Mouse (Mus musculus) testis, postnatal 10 days (tissue): ENCODE data around the gene Olfr127.
"Not testable (repeated sequence)": the region's sequence is repeated elsewhere in the genome, so short reads cannot be mapped to it uniquely, and the experiment has no call there.

Source experiments
- DNase-seq: peaks from one replicate; pipeline ENCODE4 v3.0.0; 2021; ENCODE audit warnings: low spot score

The Olfr127 gene

GRCm38 (mm10) chr17:37900137-37900536, at the start of gene Olfr127:
TSS of gene Olfr127 (plus strand) at chr17:37900437.
- DNase-seq: no peak

- DNase-seq: no peak
Observed at GRCm38 (mm10) chr17:37863901-37864300, 36.3 kb upstream of the Olfr127 start.

DNA sequence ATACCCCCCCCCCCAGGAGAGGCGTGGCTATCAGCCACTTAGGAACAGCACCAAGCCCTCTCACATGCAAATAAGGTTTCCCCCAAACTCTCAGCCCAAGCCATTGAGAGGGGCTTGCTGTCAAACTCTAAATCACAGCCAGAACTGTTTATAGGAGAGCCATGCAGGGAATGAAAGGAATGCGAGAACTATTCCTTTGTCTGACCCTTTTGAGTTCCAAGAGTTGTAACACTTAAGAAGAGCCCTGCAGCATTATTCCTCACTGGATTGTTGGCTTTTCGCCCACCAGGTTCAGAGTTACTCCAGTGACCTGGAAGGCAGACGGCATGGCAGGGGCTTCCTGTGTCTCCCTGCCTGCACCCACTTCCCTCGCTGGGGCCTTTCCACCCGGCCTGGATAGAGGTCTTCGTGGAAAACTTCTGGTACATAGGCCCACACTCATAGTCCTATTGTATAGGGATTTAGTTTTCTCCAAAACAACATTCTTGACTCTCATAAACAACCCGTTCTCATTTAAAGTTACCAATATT, 30.5 kb upstream of the Olfr127 start:
- no peak for DNase-seq

DNA sequence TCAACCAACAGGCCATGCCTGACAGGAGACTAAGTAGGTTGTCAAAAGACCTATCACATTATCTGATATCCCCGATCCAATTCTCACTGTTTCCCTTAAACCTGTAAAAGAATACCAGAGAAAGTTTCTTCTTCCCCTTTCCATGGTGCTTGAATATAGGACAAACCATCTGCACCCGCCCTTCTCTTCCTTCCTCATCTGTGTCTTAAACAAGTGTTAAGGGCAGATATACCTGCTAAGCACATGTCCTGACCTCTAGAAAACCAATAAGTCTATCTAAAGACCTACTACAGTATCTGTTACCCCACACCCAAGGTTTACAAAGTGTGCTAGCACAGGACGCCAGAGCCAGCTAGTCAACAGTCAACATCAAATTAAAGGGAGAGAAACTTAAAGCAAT, 26.4 kb upstream of the Olfr127 start:
- no peak for DNase-seq

DNA sequence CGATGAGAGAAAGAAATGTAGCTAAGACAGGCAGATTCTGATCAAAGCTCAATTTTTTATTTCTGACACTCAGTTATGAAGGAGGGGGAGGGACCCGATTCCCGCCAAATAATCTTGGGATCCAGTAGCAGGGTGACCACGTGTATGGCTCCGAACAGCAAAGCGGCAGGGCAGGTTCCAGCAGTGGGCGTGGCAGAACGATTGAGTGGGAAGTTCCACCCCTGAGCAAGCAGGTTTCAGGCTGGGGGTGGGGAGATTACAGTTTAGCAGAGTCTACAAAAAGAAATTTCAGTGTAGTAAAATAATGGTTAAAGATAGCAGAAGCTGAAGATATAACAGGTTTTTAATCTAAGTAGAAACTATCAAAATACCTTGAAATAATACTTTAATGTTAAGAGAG, 6.6 kb downstream of the Olfr127 start:
- DNase-seq: not testable (repeated sequence)

- no peak for DNase-seq
Observed at GRCm38 (mm10) chr17:37920248-37920647, 20.0 kb downstream of the Olfr127 start, which contains the start of gene Olfr128. TSS of gene Olfr128 (plus strand) at chr17:37920548.

DNA sequence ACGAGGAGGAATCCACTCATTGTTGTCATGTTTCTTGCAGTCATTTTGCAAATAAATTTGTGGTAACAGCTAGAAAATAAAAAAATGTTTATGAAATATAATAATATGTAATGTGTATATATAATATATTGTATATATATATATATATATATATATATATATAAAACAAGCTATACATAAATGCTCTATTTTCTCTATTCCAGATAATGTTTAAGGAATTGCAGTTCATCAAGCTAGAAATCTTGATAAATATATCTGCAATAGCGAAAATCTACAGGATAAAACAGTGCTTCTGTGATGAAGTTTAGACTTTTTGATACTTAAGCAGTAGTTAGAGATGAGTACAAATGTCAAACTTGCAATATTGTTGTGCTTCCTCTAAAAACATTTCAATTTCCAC, 52.7 kb downstream of the Olfr127 start, which contains the start of gene Olfr761:
Olfr761 (minus strand) TSS at position 101 of the 400 bp plus-strand sequence.
- no peak for DNase-seq
